Mouse (Mus musculus) lung, adult 2 months (tissue): ENCODE measurements around the gene Cwc25.

ENCODE experiments used
- CTCF ChIP-seq: fragments of 200-500 bp; IDR thresholded peaks from 2 replicates; pipeline ENCODE4 v1.5.1; 2011; ENCODE audit warnings: mild to moderate bottlenecking, low read length, control low read depth; ENCODE audit not compliant: insufficient read depth
- POLR2A ChIP-seq: fragments of 200-500 bp; IDR thresholded peaks from 2 replicates; pipeline ENCODE4 v1.6.1; 2011; ENCODE audit warnings: low read depth, mild to moderate bottlenecking, control low read depth, low read length, borderline replicate concordance; ENCODE audit errors: extremely low read depth

DNA sequence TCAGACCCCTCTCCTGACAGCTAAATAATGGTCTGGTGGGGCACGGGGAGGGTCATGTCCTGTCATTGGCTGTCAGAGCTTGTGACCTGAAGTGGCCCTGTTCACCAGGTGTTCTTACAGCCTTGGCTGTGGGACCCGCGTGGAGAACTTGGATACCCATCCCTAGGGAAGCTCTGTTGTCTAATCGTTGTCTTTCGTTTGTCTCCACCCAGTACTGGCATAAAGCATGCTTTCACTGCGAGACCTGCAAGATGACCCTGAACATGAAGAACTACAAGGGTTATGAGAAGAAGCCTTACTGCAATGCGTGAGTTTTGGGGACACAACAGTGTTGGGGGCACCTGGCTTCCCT, 40.2 kb upstream of the Cwc25 start:
- TF ChIP-seq CTCF (no peak), POLR2A (no peak)
